Mouse (Mus musculus) cerebellum, adult 18-20 months (tissue): ENCODE measurements around the gene Ube2q2.
"Not testable (repeated sequence)": the region's sequence is repeated elsewhere in the genome, so short reads cannot be mapped to it uniquely, and the experiment has no call there.

Experiments
- DNase-seq, 2 experiments: peaks; one replicate each; pipeline ENCODE4 v3.0.0; 2021

The Ube2q2 gene

GRCm38 (mm10) chr9:55241863-55242685 lies 93.4 kb downstream of the Ube2q2 start:
- peak; percentile 34 to 43 for DNase-seq

- no peak for DNase-seq
Observed at GRCm38 (mm10) chr9:55243280-55243679, 94.6 kb downstream of the Ube2q2 start.

GRCm38 (mm10) chr9:55244079-55244478 lies 95.4 kb downstream of the Ube2q2 start:
- no peak for DNase-seq

GRCm38 (mm10) chr9:55245057-55245750 lies 96.5 kb downstream of the Ube2q2 start:
- DNase-seq: not testable (repeated sequence)

GRCm38 (mm10) chr9:55246440-55246839 lies 97.8 kb downstream of the Ube2q2 start:
- no peak for DNase-seq

GRCm38 (mm10) chr9:55246918-55247317 lies 98.3 kb downstream of the Ube2q2 start:
- no peak for DNase-seq

GRCm38 (mm10) chr9:55248465-55248864 lies 99.8 kb downstream of the Ube2q2 start:
- DNase-seq: no peak

GRCm38 (mm10) chr9:55250595-55251247 lies 102.1 kb downstream of the Ube2q2 start:
- no peak for DNase-seq

GRCm38 (mm10) chr9:55252097-55252496 lies 103.4 kb downstream of the Ube2q2 start:
- DNase-seq: not testable (repeated sequence)

GRCm38 (mm10) chr9:55253849-55254248 lies 105.2 kb downstream of the Ube2q2 start:
- no peak for DNase-seq

- no peak for DNase-seq
Observed at GRCm38 (mm10) chr9:55255056-55255455, 106.4 kb downstream of the Ube2q2 start.

GRCm38 (mm10) chr9:55255604-55256003 lies 107.0 kb downstream of the Ube2q2 start:
- DNase-seq: no peak

GRCm38 (mm10) chr9:55257105-55257504 lies 108.5 kb downstream of the Ube2q2 start:
- DNase-seq: no peak
